Mouse (Mus musculus) G1E (cell line): ENCODE data around the gene Mipep. TPM values are rescaled to one million over a fixed set of nuclear protein-coding genes. Genes with fewer than 3 reads are reported as not detected.

Experiments used
- ATAC-seq: 2 replicates; pipeline ENCODE4 v1.8.0; 2016; ENCODE audit warnings: mild to moderate bottlenecking; ENCODE audit not compliant: insufficient number of reproducible peaks, poor library complexity, low FRiP score, severe bottlenecking; ENCODE audit errors: extremely low read depth
- DNase-seq: peaks from one replicate; pipeline ENCODE4 v3.0.0; 2012; ENCODE audit warnings: low spot score
- H3K27me3 ChIP-seq: 2 replicates; pipeline ENCODE4 v1.6.1; 2012; ENCODE audit warnings: mild to moderate bottlenecking, low read length, inconsistent platforms; ENCODE audit not compliant: insufficient read depth
- H3K36me3 ChIP-seq: replicated peaks from 2 replicates; pipeline ENCODE3; 2012; ENCODE audit warnings: mild to moderate bottlenecking, inconsistent platforms
- H3K4me1 ChIP-seq: 2 replicates; pipeline ENCODE4 v1.6.1; 2012; ENCODE audit warnings: low read depth, low read length, inconsistent platforms, mixed read lengths; ENCODE audit not compliant: insufficient read depth
- H3K4me3 ChIP-seq: 2 replicates; pipeline ENCODE4 v1.5.1; 2012; ENCODE audit warnings: low read depth, mild to moderate bottlenecking, inconsistent platforms, low read length, moderate library complexity, mixed read lengths
- H3K9me3 ChIP-seq: replicated peaks from 2 replicates; pipeline ENCODE4 v1.6.1; 2012; ENCODE audit warnings: inconsistent platforms
- CTCF ChIP-seq: IDR thresholded peaks from 2 replicates; pipeline ENCODE4 v1.5.1; 2012; ENCODE audit warnings: low read depth, low read length, inconsistent platforms, mixed read lengths
- GATA1 ChIP-seq: IDR thresholded peaks from 2 replicates; pipeline ENCODE4 v1.6.1; 2012; ENCODE audit warnings: borderline replicate concordance, low read length, inconsistent platforms, mixed read lengths
- GATA2 ChIP-seq: IDR thresholded peaks from 2 replicates; pipeline ENCODE4 v1.6.1; 2012; ENCODE audit warnings: low read depth, low read length, inconsistent platforms, borderline replicate concordance
- POLR2AphosphoS5 ChIP-seq: IDR thresholded peaks from 2 replicates; pipeline ENCODE4 v1.6.1; 2012; ENCODE audit warnings: low read depth, low read length, inconsistent platforms; ENCODE audit not compliant: insufficient replicate concordance
- TAL1 ChIP-seq: conservative IDR thresholded peaks from 2 replicates; pipeline ENCODE4 v1.6.1; 2012; ENCODE audit warnings: low read depth, low read length, inconsistent platforms, mixed read lengths
- polyA plus RNA-seq: library from polyadenylated mRNA; stranded (reverse); fragments of >175 nt; gene quantifications from 2 replicates; pipeline ENCODE4 v1.2.3, GENCODE M21; 2012
- total RNA-seq, 2 experiments: library from RNA; stranded (forward) in 1 of 2; stranded (reverse) in 1 of 2; fragments of 200-1000 nt in 1 of 2; fragments of >200 nt in 1 of 2; fragmentation: Nextera tagmentation in 1 of 2; gene quantifications; 2 replicates each; pipeline ENCODE4 v1.2.3; 2014 to 2017

The Mipep gene
- total and polyA plus RNA-seq, 3 experiments, result 13.7 to 17.7 (median 17.3) TPM

- no peaks in the 10 kb centered on the region for H3K4me1 ChIP-seq
- no peak overlapping the region for H3K4me3 ChIP-seq
- 0 out of 2 replicates have a peak, but pooled peaks cover 5% of the 10 kb centered on the region for H3K9me3 ChIP-seq
- ATAC-seq (no peak), DNase-seq (no peak)
- no peak for TF ChIP-seq GATA2
- TF ChIP-seq POLR2AphosphoS5, result no peak
- no peak for TF ChIP-seq CTCF
- no peak for TF ChIP-seq TAL1
- TF ChIP-seq GATA1, result no peak
- no peaks in the 10 kb centered on the region for H3K27me3 ChIP-seq
- peaks cover 17% of the 10 kb centered on the region for H3K36me3 ChIP-seq
Measured at GRCm38 (mm10) chr14:60882681-60883080, 98.3 kb downstream of the Mipep start.

GRCm38 (mm10) chr14:60885361-60885950 is 101.1 kb downstream of the Mipep start:
- Histone ChIP-seq H3K4me1 (no peaks in the 10 kb centered on the region), H3K4me3 (no peak overlapping the region), H3K27me3 (no peaks in the 10 kb centered on the region), H3K9me3 (0 out of 2 replicates have a peak, but pooled peaks cover 5% of the 10 kb centered on the region), H3K36me3 (peaks cover 24% of the 10 kb centered on the region)
- DNase-seq (no peak), ATAC-seq (no peak)
- TF ChIP-seq GATA2 (no peak), CTCF (no peak)

GRCm38 (mm10) chr14:60893882-60894281 is 109.5 kb downstream of the Mipep start:
- peaks cover 16% of the 10 kb centered on the region for H3K36me3 ChIP-seq
- H3K9me3 ChIP-seq, result no peaks in the 10 kb centered on the region
- no peak for TF ChIP-seq POLR2AphosphoS5
- TF ChIP-seq GATA2, result no peak
- no peak for TF ChIP-seq GATA1
- no peak for TF ChIP-seq CTCF
- no peak for TF ChIP-seq TAL1
- no peak for ATAC-seq
- no peak for DNase-seq
- no peaks in the 10 kb centered on the region for H3K4me1 ChIP-seq
- H3K4me3 ChIP-seq, result no peak overlapping the region
- no peaks in the 10 kb centered on the region for H3K27me3 ChIP-seq

- Histone ChIP-seq H3K36me3 (peaks cover 14% of the 10 kb centered on the region), H3K9me3 (no peaks in the 10 kb centered on the region), H3K27me3 (no peaks in the 10 kb centered on the region), H3K4me1 (no peaks in the 10 kb centered on the region), H3K4me3 (no peak overlapping the region)
- ATAC-seq, result no peak
- DNase-seq, result no peak
- TF ChIP-seq GATA2 (no peak), POLR2AphosphoS5 (no peak), TAL1 (no peak), GATA1 (no peak), CTCF (no peak)
Measured at GRCm38 (mm10) chr14:60895172-60896000, 111.0 kb downstream of the Mipep start.

GRCm38 (mm10) chr14:60898086-60898667 is 113.8 kb downstream of the Mipep start:
- Histone ChIP-seq H3K36me3 (peaks cover 15% of the 10 kb centered on the region), H3K4me3 (no peak overlapping the region), H3K4me1 (no peaks in the 10 kb centered on the region), H3K27me3 (no peaks in the 10 kb centered on the region), H3K9me3 (no peaks in the 10 kb centered on the region)
- no peak for TF ChIP-seq GATA2
- TF ChIP-seq CTCF, result no peak
- TF ChIP-seq POLR2AphosphoS5, result no peak
- no peak for DNase-seq
- ATAC-seq, result no peak

GRCm38 (mm10) chr14:60904501-60904900 is 120.1 kb downstream of the Mipep start:
- no peak for TF ChIP-seq CTCF
- no peak for TF ChIP-seq TAL1
- TF ChIP-seq GATA1, result no peak
- no peak for TF ChIP-seq POLR2AphosphoS5
- no peak for TF ChIP-seq GATA2
- peaks cover 28% of the 10 kb centered on the region for H3K36me3 ChIP-seq
- DNase-seq (no peak), ATAC-seq (no peak)
- H3K9me3 ChIP-seq, result no peaks in the 10 kb centered on the region
- H3K4me3 ChIP-seq, result no peak overlapping the region
- H3K27me3 ChIP-seq, result no peaks in the 10 kb centered on the region
- no peaks in the 10 kb centered on the region for H3K4me1 ChIP-seq
